Mouse (Mus musculus): ENCODE measurements around the gene Ccdc33. TPM values are rescaled to one million over a fixed set of nuclear protein-coding genes. Genes with fewer than 3 reads are reported as not detected.

Gene Ccdc33
- total RNA-seq, 1 experiment from 2014 or later = not detected

GRCm38 (mm10) chr9:58065977-58066730 lies 52.5 kb downstream of the Ccdc33 start:
- ATAC-seq (replicated peaks in 1 of 2; ENCODE audit: insufficient read depth in 1 of 2, low FRiP score in 2 of 2, low TSS enrichment in 1 of 2, low read depth in 1 of 2, poor library complexity in 2 of 2, severe bottlenecking in 2 of 2) = no peak

GRCm38 (mm10) chr9:58065532-58065931 lies 53.1 kb downstream of the Ccdc33 start:
- no peak for ATAC-seq (replicated peaks in 1 of 2; ENCODE audit: insufficient read depth in 1 of 2, low FRiP score in 2 of 2, low TSS enrichment in 1 of 2, low read depth in 1 of 2, poor library complexity in 2 of 2, severe bottlenecking in 2 of 2)

GRCm38 (mm10) chr9:58063531-58063930 lies 55.1 kb downstream of the Ccdc33 start, which contains the start of gene Stra6:
Gene Stra6, plus strand, starts transcription at chr9:58063788.
- no peak for ATAC-seq (replicated peaks in 1 of 2; ENCODE audit: insufficient read depth in 1 of 2, low FRiP score in 2 of 2, low TSS enrichment in 1 of 2, low read depth in 1 of 2, poor library complexity in 2 of 2, severe bottlenecking in 2 of 2)

GRCm38 (mm10) chr9:58060677-58061667 lies 57.7 kb downstream of the Ccdc33 start:
- peak; percentile 46 to 54; a peak in 2 of 4 replicates for ATAC-seq (replicated peaks in 1 of 2; ENCODE audit: insufficient read depth in 1 of 2, low FRiP score in 2 of 2, low TSS enrichment in 1 of 2, low read depth in 1 of 2, poor library complexity in 2 of 2, severe bottlenecking in 2 of 2)

GRCm38 (mm10) chr9:58059920-58060319 lies 58.7 kb downstream of the Ccdc33 start:
- no peak for ATAC-seq (replicated peaks in 1 of 2; ENCODE audit: insufficient read depth in 1 of 2, low FRiP score in 2 of 2, low TSS enrichment in 1 of 2, low read depth in 1 of 2, poor library complexity in 2 of 2, severe bottlenecking in 2 of 2)

GRCm38 (mm10) chr9:58055666-58056065 lies 63.0 kb downstream of the Ccdc33 start:
- ATAC-seq (replicated peaks in 1 of 2; ENCODE audit: insufficient read depth in 1 of 2, low FRiP score in 2 of 2, low TSS enrichment in 1 of 2, low read depth in 1 of 2, poor library complexity in 2 of 2, severe bottlenecking in 2 of 2) = no peak

- no peak for ATAC-seq (replicated peaks in 1 of 2; ENCODE audit: insufficient read depth in 1 of 2, low FRiP score in 2 of 2, low TSS enrichment in 1 of 2, low read depth in 1 of 2, poor library complexity in 2 of 2, severe bottlenecking in 2 of 2)
Observed at GRCm38 (mm10) chr9:58054032-58054431, 64.6 kb downstream of the Ccdc33 start.

GRCm38 (mm10) chr9:58053544-58053943 lies 65.1 kb downstream of the Ccdc33 start:
- no peak for ATAC-seq (replicated peaks in 1 of 2; ENCODE audit: insufficient read depth in 1 of 2, low FRiP score in 2 of 2, low TSS enrichment in 1 of 2, low read depth in 1 of 2, poor library complexity in 2 of 2, severe bottlenecking in 2 of 2)

GRCm38 (mm10) chr9:58053102-58053501 lies 65.5 kb downstream of the Ccdc33 start:
- peak; percentile 65 to 69; a peak in 3 of 4 replicates for ATAC-seq (replicated peaks in 1 of 2; ENCODE audit: insufficient read depth in 1 of 2, low FRiP score in 2 of 2, low TSS enrichment in 1 of 2, low read depth in 1 of 2, poor library complexity in 2 of 2, severe bottlenecking in 2 of 2)

- ATAC-seq (replicated peaks in 1 of 2; ENCODE audit: insufficient read depth in 1 of 2, low FRiP score in 2 of 2, low TSS enrichment in 1 of 2, low read depth in 1 of 2, poor library complexity in 2 of 2, severe bottlenecking in 2 of 2) = no peak
Observed at GRCm38 (mm10) chr9:58051937-58052336, 66.7 kb downstream of the Ccdc33 start.

GRCm38 (mm10) chr9:58049861-58050260 lies 68.8 kb downstream of the Ccdc33 start:
- no peak for ATAC-seq (replicated peaks in 1 of 2; ENCODE audit: insufficient read depth in 1 of 2, low FRiP score in 2 of 2, low TSS enrichment in 1 of 2, low read depth in 1 of 2, poor library complexity in 2 of 2, severe bottlenecking in 2 of 2)

- no peak for ATAC-seq (replicated peaks in 1 of 2; ENCODE audit: insufficient read depth in 1 of 2, low FRiP score in 2 of 2, low TSS enrichment in 1 of 2, low read depth in 1 of 2, poor library complexity in 2 of 2, severe bottlenecking in 2 of 2)
Observed at GRCm38 (mm10) chr9:58049186-58049585, 69.4 kb downstream of the Ccdc33 start.

- no peak for ATAC-seq (replicated peaks in 1 of 2; ENCODE audit: insufficient read depth in 1 of 2, low FRiP score in 2 of 2, low TSS enrichment in 1 of 2, low read depth in 1 of 2, poor library complexity in 2 of 2, severe bottlenecking in 2 of 2)
Observed at GRCm38 (mm10) chr9:58048621-58049020, 70.0 kb downstream of the Ccdc33 start.

GRCm38 (mm10) chr9:58047061-58047460 lies 71.6 kb downstream of the Ccdc33 start:
- no peak for ATAC-seq (replicated peaks in 1 of 2; ENCODE audit: insufficient read depth in 1 of 2, low FRiP score in 2 of 2, low TSS enrichment in 1 of 2, low read depth in 1 of 2, poor library complexity in 2 of 2, severe bottlenecking in 2 of 2)

GRCm38 (mm10) chr9:58045646-58046045 lies 73.0 kb downstream of the Ccdc33 start:
- ATAC-seq (replicated peaks in 1 of 2; ENCODE audit: insufficient read depth in 1 of 2, low FRiP score in 2 of 2, low TSS enrichment in 1 of 2, low read depth in 1 of 2, poor library complexity in 2 of 2, severe bottlenecking in 2 of 2) = no peak

- ATAC-seq (replicated peaks in 1 of 2; ENCODE audit: insufficient read depth in 1 of 2, low FRiP score in 2 of 2, low TSS enrichment in 1 of 2, low read depth in 1 of 2, poor library complexity in 2 of 2, severe bottlenecking in 2 of 2) = no peak
Observed at GRCm38 (mm10) chr9:58044828-58045227, 73.8 kb downstream of the Ccdc33 start.

GRCm38 (mm10) chr9:58043496-58044017 lies 75.1 kb downstream of the Ccdc33 start:
- no peak for ATAC-seq (replicated peaks in 1 of 2; ENCODE audit: insufficient read depth in 1 of 2, low FRiP score in 2 of 2, low TSS enrichment in 1 of 2, low read depth in 1 of 2, poor library complexity in 2 of 2, severe bottlenecking in 2 of 2)

GRCm38 (mm10) chr9:58042391-58042790 lies 76.2 kb downstream of the Ccdc33 start:
- ATAC-seq (replicated peaks in 1 of 2; ENCODE audit: insufficient read depth in 1 of 2, low FRiP score in 2 of 2, low TSS enrichment in 1 of 2, low read depth in 1 of 2, poor library complexity in 2 of 2, severe bottlenecking in 2 of 2) = no peak
